Comparison of ENCODE assay signal across 8 mouse cellular contexts in genomic region chr3:121815549-121816235, GRCm38 (mm10). TPM values are rescaled to one million over a fixed set of nuclear protein-coding genes. Genes with fewer than 3 reads are reported as not detected.
A peak's percentile ranks its signal among the peaks of the same experiment; 100 is the strongest.
DNase-seq lines count a peak whose midpoint lies in the region; ATAC-seq and TF ChIP-seq lines count a peak whose summit lies in the region.

No protein-coding gene starts in this region.

- peaks cover 10% of the 10 kb centered on the region; the same call in 1 of the 2 replicates for H3K4me1 ChIP-seq in neural tube, embryonic 11.5 days (ENCODE audit: control insufficient read depth, insufficient read depth, low read length)
- 0 out of 2 replicates have a peak, but pooled peaks cover 3% of the 10 kb centered on the region for H3K4me1 ChIP-seq in embryonic facial prominence, embryonic 12.5 days
- 0 out of 2 replicates have a peak, but pooled peaks cover 7% of the 10 kb centered on the region for H3K4me1 ChIP-seq in intestine, postnatal 0 days (replicated peaks; ENCODE audit: control insufficient read depth, insufficient read depth, low read length)
- H3K4me1 ChIP-seq in neural tube, embryonic 15.5 days = peaks cover 26% of the 10 kb centered on the region

- peak overlapping the region; percentile 93 for H3K27ac ChIP-seq in neural tube, embryonic 11.5 days (ENCODE audit: low read depth, low read length)
- peak overlapping the region; percentile 98 for H3K27ac ChIP-seq in embryonic facial prominence, embryonic 12.5 days
- H3K27ac ChIP-seq in intestine, postnatal 0 days (ENCODE audit: low read depth, low read length) = peak overlapping the region; percentile 98
- H3K27ac ChIP-seq in neural tube, embryonic 15.5 days (replicated peaks) = peak overlapping the region; percentile 99

- H3K9me3 ChIP-seq in neural tube, embryonic 11.5 days (ENCODE audit: control insufficient read depth, low read length) = no peaks in the 10 kb centered on the region
- H3K9me3 ChIP-seq in embryonic facial prominence, embryonic 12.5 days = no peaks in the 10 kb centered on the region
- no peaks in the 10 kb centered on the region for H3K9me3 ChIP-seq in intestine, postnatal 0 days (ENCODE audit: control insufficient read depth)
- H3K9me3 ChIP-seq in neural tube, embryonic 15.5 days (replicated peaks) = no peaks in the 10 kb centered on the region

- ATAC-seq in neural tube, embryonic 11.5 days (ENCODE audit: insufficient read depth, low FRiP score, low TSS enrichment) = no peak
- ATAC-seq in embryonic facial prominence, embryonic 12.5 days (ENCODE audit: insufficient number of reproducible peaks, insufficient read depth, low FRiP score, low TSS enrichment) = no peak
- no peak for ATAC-seq in intestine, postnatal 0 days
- no peak for ATAC-seq in neural tube, embryonic 15.5 days (ENCODE audit: low FRiP score)

- TF ChIP-seq CTCF in intestine, postnatal 0 days (IDR thresholded peaks at IDR 0.05; ENCODE audit: low read depth) = 0 out of 2 replicates have a peak, but pooled peaks have one; percentile 3

- no peaks in the 10 kb centered on the region for H3K27me3 ChIP-seq in neural tube, embryonic 11.5 days (ENCODE audit: control insufficient read depth, insufficient read depth, low read length)
- H3K27me3 ChIP-seq in embryonic facial prominence, embryonic 12.5 days = no peaks in the 10 kb centered on the region
- no peaks in the 10 kb centered on the region for H3K27me3 ChIP-seq in intestine, postnatal 0 days (replicated peaks; ENCODE audit: control insufficient read depth, insufficient read depth, low read length)
- H3K27me3 ChIP-seq in neural tube, embryonic 15.5 days (replicated peaks) = no peaks in the 10 kb centered on the region

- H3K9ac ChIP-seq in neural tube, embryonic 11.5 days (ENCODE audit: low read length) = peak overlapping the region; percentile 92
- H3K9ac ChIP-seq in embryonic facial prominence, embryonic 12.5 days = peak overlapping the region; percentile 75
- H3K9ac ChIP-seq in intestine, postnatal 0 days (ENCODE audit: low read depth, low read length) = peak overlapping the region; percentile 96
- peak overlapping the region; percentile 88 for H3K9ac ChIP-seq in neural tube, embryonic 15.5 days (replicated peaks)

- H3K36me3 ChIP-seq in neural tube, embryonic 11.5 days (ENCODE audit: control insufficient read depth, insufficient read depth, low read length) = no peaks in the 10 kb centered on the region
- no peaks in the 10 kb centered on the region for H3K36me3 ChIP-seq in embryonic facial prominence, embryonic 12.5 days
- no peaks in the 10 kb centered on the region for H3K36me3 ChIP-seq in intestine, postnatal 0 days (ENCODE audit: control insufficient read depth, insufficient read depth)
- H3K36me3 ChIP-seq in neural tube, embryonic 15.5 days = no peaks in the 10 kb centered on the region

- WGBS in neural tube, embryonic 11.5 days = 25% methylated on average over 16 of the region's 16 CpGs
- 22% methylated on average over 16 of the region's 16 CpGs for WGBS in embryonic facial prominence, embryonic 12.5 days
- WGBS in intestine, postnatal 0 days = 12% methylated on average over 16 of the region's 16 CpGs
- 16% methylated on average over 16 of the region's 16 CpGs for WGBS in neural tube, embryonic 15.5 days

- peak overlapping the region; percentile 82 for H3K4me3 ChIP-seq in neural tube, embryonic 11.5 days (ENCODE audit: low read depth, low read length)
- peak overlapping the region; percentile 68 for H3K4me3 ChIP-seq in embryonic facial prominence, embryonic 12.5 days
- H3K4me3 ChIP-seq in intestine, postnatal 0 days (ENCODE audit: low read depth, low read length) = peak overlapping the region; percentile 90
- H3K4me3 ChIP-seq in neural tube, embryonic 15.5 days (replicated peaks) = peak overlapping the region; percentile 74

- no peak for DNase-seq in neural tube, embryonic 11.5 days (ENCODE audit: low spot score)
- no peak for DNase-seq in neural tube, embryonic 10.5 days (ENCODE audit: extremely low spot score, low spot score)
- DNase-seq in layer of hippocampus, adult 9-11 months = no peak
- DNase-seq in cerebellum, postnatal 4 days (ENCODE audit: low spot score in 2 of 2) = no peak
- DNase-seq in kidney, postnatal 25 days = no peak

- peak overlapping the region; percentile 74 for H3K4me2 ChIP-seq in neural tube, embryonic 11.5 days (ENCODE audit: low read depth)
- H3K4me2 ChIP-seq in embryonic facial prominence, embryonic 12.5 days (replicated peaks) = peak overlapping the region; percentile 57
- H3K4me2 ChIP-seq in intestine, postnatal 0 days (replicated peaks; ENCODE audit: low read depth) = peak overlapping the region; percentile 78
- peak overlapping the region; percentile 70 for H3K4me2 ChIP-seq in neural tube, embryonic 15.5 days

RNA-seq across cellular contexts. Expression of gene Abcd3, which starts 0.6 kb away (rescaled TPM):
- polyA plus RNA-seq in neural tube, embryonic 11.5 days (2014; fragmentation: Nextera tagmentation; extraction: Ambion mirVana) = 59.4 and 61.7 TPM in 2 replicates
- polyA plus RNA-seq in embryonic facial prominence, embryonic 12.5 days (2016; fragmentation: Nextera tagmentation; extraction: Ambion mirVana) = 64.2 and 65.5 TPM in 2 replicates
- polyA plus RNA-seq in intestine, postnatal 0 days (2015; fragmentation: Nextera tagmentation; extraction: Ambion mirVana) = 46.9 and 53.0 TPM in 2 replicates
- polyA plus RNA-seq in neural tube, embryonic 15.5 days (2015; fragmentation: Nextera tagmentation; extraction: Ambion mirVana) = 71.2 and 74.4 TPM in 2 replicates
